Mouse (Mus musculus): ENCODE measurements at regions not wholly inside any gene's neighbourhood (a gene's known extent, or its start where the extent isn't known, plus 50 kb on each side); places are given as distances from the start of the nearest gene placed in this dataset.
"Not testable (repeated sequence)": the region's sequence is repeated elsewhere in the genome, so short reads cannot be mapped to it uniquely, and the experiment has no call there.

- H3K4me1 ChIP-seq (replicated peaks; ENCODE audit: low read depth, low read length), result no peaks in the 10 kb centered on the region
- TF ChIP-seq NANOG (IDR thresholded peaks at IDR 0.05; ENCODE audit: borderline replicate concordance, low read length), result no peak
- TF ChIP-seq CTCF (conservative IDR thresholded peaks at IDR 0.05; ENCODE audit: low read length), result no peak
- H3K9me3 ChIP-seq (ENCODE audit: low read length), result peaks cover 9% of the 10 kb centered on the region
- no peaks in the 10 kb centered on the region for H3K27me3 ChIP-seq (ENCODE audit: insufficient read depth, low read length)
- H3K36me3 ChIP-seq (ENCODE audit: insufficient read depth, low read length), result no peaks in the 10 kb centered on the region
- H3K4me3 ChIP-seq (replicated peaks; ENCODE audit: low read length), result no peak overlapping the region
Measured at GRCm38 (mm10) chr13:102006565-102006964, 238.5 kb upstream of the Pik3r1 start.

GRCm38 (mm10) chr13:102011965-102012364 lies 243.9 kb upstream of the Pik3r1 start:
- no peaks in the 10 kb centered on the region for H3K27me3 ChIP-seq (ENCODE audit: insufficient read depth, low read length)
- H3K4me1 ChIP-seq (replicated peaks; ENCODE audit: low read depth, low read length), result no peaks in the 10 kb centered on the region
- no peak for TF ChIP-seq POU5F1 (IDR thresholded peaks at IDR 0.05; ENCODE audit: borderline replicate concordance, low read length)
- no peak for TF ChIP-seq NANOG (IDR thresholded peaks at IDR 0.05; ENCODE audit: borderline replicate concordance, low read length)
- no peak for TF ChIP-seq CTCF (conservative IDR thresholded peaks at IDR 0.05; ENCODE audit: low read length)
- H3K36me3 ChIP-seq (ENCODE audit: insufficient read depth, low read length), result no peaks in the 10 kb centered on the region
- no peak overlapping the region for H3K4me3 ChIP-seq (replicated peaks; ENCODE audit: low read length)
- H3K9me3 ChIP-seq (ENCODE audit: low read length), result no peaks in the 10 kb centered on the region

GRCm38 (mm10) chr13:102014514-102014913 lies 246.5 kb upstream of the Pik3r1 start:
- H3K36me3 ChIP-seq (ENCODE audit: insufficient read depth, low read length), result no peaks in the 10 kb centered on the region
- H3K27me3 ChIP-seq (ENCODE audit: insufficient read depth, low read length), result no peaks in the 10 kb centered on the region
- TF ChIP-seq POU5F1 (IDR thresholded peaks at IDR 0.05; ENCODE audit: borderline replicate concordance, low read length) (no peak), NANOG (IDR thresholded peaks at IDR 0.05; ENCODE audit: borderline replicate concordance, low read length) (no peak), CTCF (conservative IDR thresholded peaks at IDR 0.05; ENCODE audit: low read length) (no peak)
- H3K4me3 ChIP-seq (replicated peaks; ENCODE audit: low read length), result no peak overlapping the region
- no peaks in the 10 kb centered on the region for H3K9me3 ChIP-seq (ENCODE audit: low read length)
- H3K4me1 ChIP-seq (replicated peaks; ENCODE audit: low read depth, low read length), result no peaks in the 10 kb centered on the region

GRCm38 (mm10) chr13:102014958-102015357 lies 246.9 kb upstream of the Pik3r1 start:
- no peak for TF ChIP-seq NANOG (IDR thresholded peaks at IDR 0.05; ENCODE audit: borderline replicate concordance, low read length)
- no peak for TF ChIP-seq CTCF (conservative IDR thresholded peaks at IDR 0.05; ENCODE audit: low read length)
- no peak for TF ChIP-seq POU5F1 (IDR thresholded peaks at IDR 0.05; ENCODE audit: borderline replicate concordance, low read length)
- Histone ChIP-seq H3K4me1 (replicated peaks; ENCODE audit: low read depth, low read length) (no peaks in the 10 kb centered on the region), H3K27me3 (ENCODE audit: insufficient read depth, low read length) (no peaks in the 10 kb centered on the region), H3K4me3 (replicated peaks; ENCODE audit: low read length) (no peak overlapping the region), H3K36me3 (ENCODE audit: insufficient read depth, low read length) (no peaks in the 10 kb centered on the region), H3K9me3 (ENCODE audit: low read length) (no peaks in the 10 kb centered on the region)

- no peak overlapping the region for H3K4me3 ChIP-seq (replicated peaks; ENCODE audit: low read length)
- no peaks in the 10 kb centered on the region for H3K27me3 ChIP-seq (ENCODE audit: insufficient read depth, low read length)
- no peaks in the 10 kb centered on the region for H3K36me3 ChIP-seq (ENCODE audit: insufficient read depth, low read length)
- no peak for TF ChIP-seq POU5F1 (IDR thresholded peaks at IDR 0.05; ENCODE audit: borderline replicate concordance, low read length)
- TF ChIP-seq NANOG (IDR thresholded peaks at IDR 0.05; ENCODE audit: borderline replicate concordance, low read length), result no peak
- TF ChIP-seq CTCF (conservative IDR thresholded peaks at IDR 0.05; ENCODE audit: low read length), result no peak
- no peaks in the 10 kb centered on the region for H3K9me3 ChIP-seq (ENCODE audit: low read length)
- H3K4me1 ChIP-seq (replicated peaks; ENCODE audit: low read depth, low read length), result no peaks in the 10 kb centered on the region
Measured at GRCm38 (mm10) chr13:102016518-102016917, 248.5 kb upstream of the Pik3r1 start.

- no peaks in the 10 kb centered on the region for H3K9me3 ChIP-seq (ENCODE audit: low read length)
- no peaks in the 10 kb centered on the region for H3K36me3 ChIP-seq (ENCODE audit: insufficient read depth, low read length)
- no peaks in the 10 kb centered on the region for H3K4me1 ChIP-seq (replicated peaks; ENCODE audit: low read depth, low read length)
- no peaks in the 10 kb centered on the region for H3K27me3 ChIP-seq (ENCODE audit: insufficient read depth, low read length)
- TF ChIP-seq NANOG (IDR thresholded peaks at IDR 0.05; ENCODE audit: borderline replicate concordance, low read length), result no peak
- no peak for TF ChIP-seq CTCF (conservative IDR thresholded peaks at IDR 0.05; ENCODE audit: low read length)
- TF ChIP-seq POU5F1 (IDR thresholded peaks at IDR 0.05; ENCODE audit: borderline replicate concordance, low read length), result no peak
- no peak overlapping the region for H3K4me3 ChIP-seq (replicated peaks; ENCODE audit: low read length)
Measured at GRCm38 (mm10) chr13:102022273-102022672, 254.3 kb upstream of the Pik3r1 start.

GRCm38 (mm10) chr13:102022757-102023156 lies 254.7 kb upstream of the Pik3r1 start:
- Histone ChIP-seq H3K36me3 (ENCODE audit: insufficient read depth, low read length) (no peaks in the 10 kb centered on the region), H3K27me3 (ENCODE audit: insufficient read depth, low read length) (no peaks in the 10 kb centered on the region), H3K4me1 (replicated peaks; ENCODE audit: low read depth, low read length) (no peaks in the 10 kb centered on the region), H3K4me3 (replicated peaks; ENCODE audit: low read length) (no peak overlapping the region), H3K9me3 (ENCODE audit: low read length) (no peaks in the 10 kb centered on the region)
- TF ChIP-seq CTCF (conservative IDR thresholded peaks at IDR 0.05; ENCODE audit: low read length), result no peak
- TF ChIP-seq POU5F1 (IDR thresholded peaks at IDR 0.05; ENCODE audit: borderline replicate concordance, low read length), result no peak

GRCm38 (mm10) chr13:102023624-102024023 lies 255.6 kb upstream of the Pik3r1 start:
- Histone ChIP-seq H3K4me1 (replicated peaks; ENCODE audit: low read depth, low read length) (no peaks in the 10 kb centered on the region), H3K36me3 (ENCODE audit: insufficient read depth, low read length) (no peaks in the 10 kb centered on the region), H3K27me3 (ENCODE audit: insufficient read depth, low read length) (no peaks in the 10 kb centered on the region), H3K4me3 (replicated peaks; ENCODE audit: low read length) (no peak overlapping the region), H3K9me3 (ENCODE audit: low read length) (no peaks in the 10 kb centered on the region)
- no peak for TF ChIP-seq POU5F1 (IDR thresholded peaks at IDR 0.05; ENCODE audit: borderline replicate concordance, low read length)
- TF ChIP-seq NANOG (IDR thresholded peaks at IDR 0.05; ENCODE audit: borderline replicate concordance, low read length), result no peak
- TF ChIP-seq CTCF (conservative IDR thresholded peaks at IDR 0.05; ENCODE audit: low read length), result no peak

- Histone ChIP-seq H3K4me1 (replicated peaks; ENCODE audit: low read depth, low read length) (no peaks in the 10 kb centered on the region), H3K4me3 (replicated peaks; ENCODE audit: low read length) (no peak overlapping the region), H3K27me3 (ENCODE audit: insufficient read depth, low read length) (no peaks in the 10 kb centered on the region), H3K36me3 (ENCODE audit: insufficient read depth, low read length) (no peaks in the 10 kb centered on the region), H3K9me3 (ENCODE audit: low read length) (no peaks in the 10 kb centered on the region)
- TF ChIP-seq NANOG (IDR thresholded peaks at IDR 0.05; ENCODE audit: borderline replicate concordance, low read length) (no peak), POU5F1 (IDR thresholded peaks at IDR 0.05; ENCODE audit: borderline replicate concordance, low read length) (no peak), CTCF (conservative IDR thresholded peaks at IDR 0.05; ENCODE audit: low read length) (no peak)
Measured at GRCm38 (mm10) chr13:102025138-102025537, 257.1 kb upstream of the Pik3r1 start.

GRCm38 (mm10) chr13:102025547-102025946 lies 257.5 kb upstream of the Pik3r1 start:
- not testable (repeated sequence) for H3K27me3 ChIP-seq (ENCODE audit: insufficient read depth, low read length); H3K9me3 ChIP-seq (ENCODE audit: low read length); H3K4me1 ChIP-seq (replicated peaks; ENCODE audit: low read depth, low read length); H3K4me3 ChIP-seq (replicated peaks; ENCODE audit: low read length); H3K36me3 ChIP-seq (ENCODE audit: insufficient read depth, low read length)

Data from E14TG2a.4 (cell line).